Mouse (Mus musculus) 416B (cell line): ENCODE measurements at regions not wholly inside any gene's neighbourhood (a gene's known extent, or its start where the extent isn't known, plus 50 kb on each side); places are given as distances from the start of the nearest gene placed in this dataset.
"Not testable (repeated sequence)": the region's sequence is repeated elsewhere in the genome, so short reads cannot be mapped to it uniquely, and the experiment has no call there.

Source experiments
- DNase-seq: peaks from one replicate; pipeline ENCODE4 v3.0.0; 2011; ENCODE audit warnings: low read depth

DNA sequence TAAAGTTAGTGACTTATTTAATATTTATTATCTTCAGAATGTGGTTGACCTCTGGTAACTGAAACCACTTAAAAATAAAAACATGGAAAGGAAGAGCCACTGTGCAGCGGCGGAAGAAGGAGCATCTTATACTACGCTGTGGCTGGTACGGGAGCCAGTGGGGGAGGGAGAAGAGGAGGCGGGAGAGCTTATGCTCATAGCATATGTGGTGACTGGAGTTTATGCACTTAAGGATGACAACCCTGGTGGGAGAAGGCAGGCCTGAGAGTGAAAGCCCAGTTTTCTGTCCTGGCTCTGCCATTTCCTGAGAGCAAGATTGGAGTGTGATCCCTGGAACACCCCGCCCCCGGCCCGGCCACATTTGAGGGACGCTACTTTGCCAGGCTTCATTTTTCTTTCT, 145.5 kb downstream of the Tsen15 start:
- DNase-seq: no peak

DNA sequence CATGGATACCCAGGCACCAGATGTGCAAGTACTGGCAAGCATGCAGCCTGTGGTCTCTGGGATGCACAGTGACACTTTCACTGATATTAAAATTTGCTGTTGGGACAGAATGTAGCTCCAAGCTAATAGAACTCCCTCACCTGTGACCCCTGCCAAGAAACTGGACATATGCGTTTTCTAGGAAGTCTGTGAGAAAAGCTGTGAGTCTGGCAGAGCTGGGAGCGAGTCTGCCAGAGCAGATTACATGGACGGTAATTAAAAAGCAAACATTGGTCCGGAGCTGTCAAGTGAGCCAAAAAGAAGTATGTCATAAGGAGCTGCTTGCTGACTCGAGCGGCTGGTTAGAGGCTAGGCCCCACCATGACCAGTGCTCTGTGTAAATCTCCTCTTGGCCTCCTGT, 147.1 kb downstream of the Tsen15 start:
- DNase-seq: no peak

DNA sequence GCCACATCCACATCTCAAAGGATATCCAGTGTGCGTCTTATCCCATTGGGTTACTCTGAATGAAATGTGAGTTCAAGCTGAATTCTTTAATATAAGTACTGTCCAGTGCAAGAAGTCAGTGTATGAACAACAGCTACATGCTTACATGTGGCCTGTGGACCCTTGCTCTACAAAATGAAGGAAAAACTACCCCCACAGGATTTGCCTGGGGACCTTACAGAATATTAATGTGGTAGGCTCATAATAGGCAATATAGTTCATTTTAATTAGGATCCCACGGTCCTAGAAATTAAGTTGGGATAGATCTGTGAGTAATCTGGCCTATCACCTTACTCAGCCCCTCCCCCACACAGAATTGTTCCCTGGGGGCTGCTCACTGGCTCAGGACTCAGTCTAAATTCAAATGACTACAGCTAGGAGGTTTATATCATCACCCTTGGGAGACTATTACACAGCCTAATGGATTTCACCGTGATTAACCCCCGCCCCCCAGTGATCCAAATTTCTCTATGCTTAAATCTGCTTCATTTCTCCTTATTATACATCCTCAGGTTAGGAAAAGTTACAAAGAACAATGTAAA, 145.4 kb upstream of the 1700025G04Rik start:
- DNase-seq: no peak

DNA sequence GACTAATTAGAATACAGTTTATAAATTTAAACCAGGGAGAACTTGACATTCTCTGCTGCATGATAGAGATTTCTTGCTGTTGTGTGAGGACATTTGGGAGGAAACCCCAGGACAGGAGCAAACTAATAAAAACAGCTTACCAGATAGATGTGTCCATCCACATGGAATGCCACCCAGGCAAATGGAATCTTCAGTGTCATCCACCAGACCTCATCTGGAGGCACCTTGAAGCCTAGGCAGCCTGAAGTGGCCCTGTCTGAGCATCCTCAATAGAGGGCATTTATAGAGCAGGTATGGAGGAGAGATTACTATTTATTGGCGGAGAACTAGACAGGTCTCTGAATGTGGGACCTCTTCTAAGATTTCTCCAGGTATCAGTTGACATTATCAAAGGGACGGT, 144.8 kb upstream of the 1700025G04Rik start:
- DNase-seq: no peak

DNA sequence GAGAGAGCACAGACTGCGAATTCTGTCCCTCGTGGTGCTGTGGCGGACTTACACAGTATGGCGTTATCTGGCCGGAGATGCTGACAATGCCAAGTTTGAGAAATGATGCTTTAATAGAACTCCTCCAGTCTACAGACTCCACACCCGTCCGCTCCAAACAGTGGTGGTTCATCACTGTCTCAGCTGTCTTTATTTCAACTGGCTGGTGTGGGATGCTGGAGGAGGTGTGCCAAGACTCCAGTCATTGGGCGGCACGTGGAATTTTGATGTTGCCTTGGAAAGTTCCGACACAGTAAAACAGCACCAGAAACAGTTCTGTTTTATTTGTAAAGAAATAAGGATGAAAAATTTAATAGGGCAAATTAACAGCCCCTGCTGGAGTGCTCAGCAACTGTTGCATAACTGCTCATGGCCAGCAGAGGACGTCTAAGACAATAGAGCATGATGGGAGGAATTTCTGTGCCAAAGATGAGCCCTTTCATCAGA, 141.8 kb upstream of the 1700025G04Rik start:
- peak; percentile 16 for DNase-seq

DNA sequence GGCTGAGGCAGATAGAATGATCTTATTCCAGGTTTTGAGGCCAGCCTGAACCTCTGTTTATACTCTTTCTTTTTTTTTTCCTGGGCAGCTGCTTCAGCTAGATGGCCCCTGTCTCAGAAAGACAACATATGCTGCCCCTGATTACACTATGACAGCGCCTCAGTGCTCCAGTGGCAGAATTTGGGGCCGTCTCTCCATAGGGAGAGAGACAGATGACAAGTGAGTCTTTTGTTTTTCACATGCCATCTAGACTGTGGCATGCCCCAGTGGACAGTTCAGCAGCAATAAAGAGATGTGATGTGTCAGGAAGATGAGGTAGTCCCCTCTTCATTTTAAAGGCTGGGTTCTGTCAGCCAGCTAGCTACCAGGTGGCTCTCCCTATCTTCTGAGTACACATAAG, 139.8 kb upstream of the 1700025G04Rik start:
- no peak for DNase-seq

DNA sequence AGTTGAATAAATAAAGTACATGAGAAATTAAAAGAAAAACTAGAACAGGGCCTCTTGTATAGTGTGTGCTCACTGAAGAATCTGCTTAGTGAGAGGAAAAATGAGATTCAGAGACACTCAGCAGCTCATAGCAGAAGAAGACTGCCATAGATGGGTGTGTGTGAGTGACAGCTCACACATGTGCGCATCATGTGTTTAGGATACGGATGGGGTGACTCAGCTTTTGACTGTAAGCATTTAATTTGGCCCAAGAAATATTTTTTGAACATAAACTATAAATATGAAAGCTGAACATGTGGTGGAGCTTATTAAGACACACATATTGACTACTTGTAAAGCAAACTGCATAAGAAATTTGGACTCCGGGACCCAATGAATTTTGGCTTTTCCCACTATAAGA, 136.1 kb upstream of the 1700025G04Rik start:
- no peak for DNase-seq

DNA sequence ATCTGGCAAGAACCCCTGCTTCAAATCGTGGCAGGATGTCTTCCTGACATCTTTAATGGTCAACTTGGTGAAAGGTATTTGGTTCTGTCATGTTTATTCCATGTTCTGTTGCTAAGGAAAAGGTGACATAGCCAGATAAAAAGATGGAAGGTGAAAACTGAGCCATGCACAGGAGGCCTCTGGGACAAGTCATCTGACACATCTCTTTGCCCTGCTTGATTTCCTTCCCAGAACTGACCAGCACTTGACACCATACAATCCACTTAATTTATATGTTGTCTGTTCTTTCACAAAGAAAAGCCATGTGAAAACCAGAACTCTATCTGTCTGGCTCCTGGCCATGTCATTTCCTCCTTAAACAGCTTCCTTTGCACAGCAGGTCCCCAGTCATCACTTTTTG, 133.7 kb upstream of the 1700025G04Rik start:
- DNase-seq: no peak

DNA sequence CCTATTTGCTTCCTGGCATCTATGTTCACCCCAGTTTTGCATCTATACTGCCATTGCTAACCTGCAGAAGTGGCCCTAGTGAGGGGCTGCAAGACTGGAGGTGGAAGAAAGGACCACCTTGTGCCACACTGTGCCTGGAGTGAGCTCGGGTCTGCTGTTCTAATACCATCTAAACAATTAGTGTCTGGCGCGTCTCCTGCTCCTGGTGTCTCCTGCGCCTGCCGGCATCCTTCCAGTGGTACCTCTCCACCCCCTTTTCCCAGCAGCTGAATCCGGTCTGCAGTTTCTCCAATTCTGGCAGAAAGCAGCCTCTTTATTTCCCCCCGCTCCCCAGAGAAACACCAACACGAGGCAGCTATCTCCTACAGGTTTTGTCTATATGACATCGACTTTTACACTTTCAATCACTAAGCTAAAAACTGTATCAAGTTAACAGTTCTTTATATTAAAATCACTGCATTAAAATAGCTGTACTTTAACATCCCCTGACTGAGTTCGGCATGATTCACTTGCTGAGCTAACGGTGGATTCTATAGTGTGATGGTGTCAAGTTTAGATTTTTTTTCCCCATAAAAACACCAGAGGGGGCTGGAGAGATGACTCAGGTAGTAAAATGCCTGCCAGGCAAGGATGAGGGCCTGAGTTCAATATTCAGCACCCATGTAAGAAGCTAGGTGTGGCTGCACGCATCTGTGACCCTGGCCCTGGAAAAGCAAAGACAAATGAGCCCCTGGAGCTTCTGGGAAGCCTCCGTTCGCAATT, 131.1 kb upstream of the 1700025G04Rik start:
- DNase-seq: peak; percentile 15

DNA sequence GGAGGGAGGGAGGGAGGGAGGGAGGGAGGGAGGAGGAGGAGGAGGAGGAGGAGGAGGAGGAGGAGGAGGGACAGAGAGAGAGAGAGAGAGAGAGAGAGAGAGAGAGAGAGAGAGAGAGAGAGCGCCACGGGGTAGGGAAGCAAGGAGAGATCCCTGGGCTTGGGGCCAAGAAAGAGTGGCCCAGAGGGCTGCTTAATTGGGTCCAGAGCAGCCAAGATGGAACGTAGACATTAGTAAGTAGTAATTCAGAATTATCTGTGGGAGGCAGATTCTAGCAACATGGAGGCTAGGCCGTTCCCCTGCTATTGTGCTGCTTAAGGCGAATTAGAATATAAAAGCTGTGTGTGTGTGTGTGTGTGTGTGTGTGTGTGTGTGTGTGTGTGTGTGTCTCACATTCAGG, 129.8 kb upstream of the 1700025G04Rik start:
- not testable (repeated sequence) for DNase-seq

DNA sequence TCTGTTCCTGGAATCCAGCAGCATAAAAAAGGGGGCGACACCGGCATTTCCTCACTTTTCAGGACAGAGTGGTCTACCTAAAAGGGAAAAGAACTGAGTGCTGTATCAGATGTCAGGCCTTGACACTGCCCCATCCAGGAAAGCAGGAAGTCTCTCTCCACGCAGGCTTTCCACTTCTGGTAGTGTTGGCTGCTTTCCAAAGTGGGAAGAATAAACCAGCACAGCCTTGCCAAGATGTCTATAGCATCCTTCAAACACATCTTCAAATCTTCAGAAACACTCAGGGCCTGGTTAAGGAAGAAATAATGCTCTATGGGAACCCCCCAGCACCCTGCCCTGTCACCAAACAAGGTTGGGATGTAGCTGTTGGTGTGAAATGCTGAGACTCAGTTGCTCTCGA, 127.5 kb upstream of the 1700025G04Rik start:
- DNase-seq: no peak

DNA sequence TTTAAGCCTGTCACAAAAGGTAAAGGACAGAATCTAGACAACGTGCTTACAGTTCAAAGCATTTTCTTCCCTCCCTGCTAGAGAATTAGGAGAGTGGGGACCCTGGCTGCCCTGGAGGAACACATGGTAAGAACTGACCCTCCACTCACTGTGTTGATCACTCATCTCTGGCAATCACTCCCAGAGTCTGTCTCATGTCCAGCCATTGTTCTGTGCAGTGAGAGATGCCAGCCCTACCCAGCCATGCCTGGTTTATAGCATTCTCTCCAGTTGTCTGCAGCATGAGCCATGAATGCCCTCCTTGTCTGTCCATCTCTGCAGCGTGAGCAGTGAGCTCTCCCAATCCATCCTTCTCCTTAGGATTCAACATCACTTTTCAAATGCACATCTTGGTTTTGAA, 124.5 kb upstream of the 1700025G04Rik start:
- DNase-seq: no peak

DNA sequence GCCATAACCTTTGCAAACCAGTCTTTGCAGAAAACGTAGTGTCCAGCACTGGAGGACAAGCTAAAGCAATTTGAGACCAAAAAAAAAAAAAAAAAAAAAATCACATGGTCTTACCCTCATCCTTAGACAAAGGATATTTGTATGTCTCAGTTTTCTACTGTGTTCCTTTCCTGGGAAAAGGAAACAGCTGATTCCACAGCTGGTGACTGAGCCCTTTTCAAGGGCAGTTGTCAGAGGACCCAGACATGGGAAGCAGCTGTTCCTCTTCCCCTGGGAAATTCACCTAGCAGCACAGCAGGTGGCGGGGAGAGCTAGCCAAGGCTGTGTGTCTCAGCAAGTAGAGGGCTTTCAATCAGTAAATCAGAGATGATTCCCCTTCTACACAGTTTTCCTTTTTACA, 113.3 kb upstream of the 1700025G04Rik start:
- no peak for DNase-seq

DNA sequence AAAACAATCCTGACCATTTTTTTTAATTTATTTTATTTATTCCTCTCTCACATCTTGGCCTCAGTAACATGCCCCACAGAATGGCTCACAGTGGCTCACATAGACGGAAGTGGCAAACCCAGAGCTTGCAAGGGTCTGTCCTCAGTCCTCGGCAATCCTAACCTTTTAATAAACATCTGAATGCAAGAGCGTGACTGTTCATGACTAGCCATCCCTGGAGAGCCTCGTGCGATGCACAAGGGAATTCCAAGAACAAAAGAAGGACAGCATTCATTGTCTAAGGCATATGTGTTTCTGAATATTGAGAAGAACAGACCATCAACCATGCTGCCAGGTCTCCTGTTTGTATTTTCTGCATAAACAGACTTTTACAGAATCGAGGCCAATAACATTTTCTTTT, 98.8 kb upstream of the 1700025G04Rik start:
- no peak for DNase-seq

DNA sequence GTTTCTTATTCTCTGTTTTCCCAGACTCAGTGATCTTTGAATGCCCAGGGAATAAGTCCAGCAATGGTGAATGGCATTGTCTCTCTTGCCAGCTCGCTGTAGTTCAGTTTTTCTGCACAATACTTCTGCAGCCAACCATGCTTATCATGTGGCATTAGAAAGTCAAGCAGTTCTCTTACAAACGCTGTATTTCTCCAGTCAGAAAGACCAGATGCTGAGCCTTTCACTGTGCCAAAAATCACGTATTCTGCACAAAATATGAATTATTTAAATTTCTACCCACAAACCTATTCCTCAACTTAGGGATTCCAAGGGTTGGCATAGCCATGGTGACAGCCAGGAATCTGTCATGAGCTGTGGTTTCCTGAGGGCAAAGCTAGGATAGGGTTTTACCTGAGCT, 95.0 kb upstream of the 1700025G04Rik start:
- DNase-seq: no peak

DNA sequence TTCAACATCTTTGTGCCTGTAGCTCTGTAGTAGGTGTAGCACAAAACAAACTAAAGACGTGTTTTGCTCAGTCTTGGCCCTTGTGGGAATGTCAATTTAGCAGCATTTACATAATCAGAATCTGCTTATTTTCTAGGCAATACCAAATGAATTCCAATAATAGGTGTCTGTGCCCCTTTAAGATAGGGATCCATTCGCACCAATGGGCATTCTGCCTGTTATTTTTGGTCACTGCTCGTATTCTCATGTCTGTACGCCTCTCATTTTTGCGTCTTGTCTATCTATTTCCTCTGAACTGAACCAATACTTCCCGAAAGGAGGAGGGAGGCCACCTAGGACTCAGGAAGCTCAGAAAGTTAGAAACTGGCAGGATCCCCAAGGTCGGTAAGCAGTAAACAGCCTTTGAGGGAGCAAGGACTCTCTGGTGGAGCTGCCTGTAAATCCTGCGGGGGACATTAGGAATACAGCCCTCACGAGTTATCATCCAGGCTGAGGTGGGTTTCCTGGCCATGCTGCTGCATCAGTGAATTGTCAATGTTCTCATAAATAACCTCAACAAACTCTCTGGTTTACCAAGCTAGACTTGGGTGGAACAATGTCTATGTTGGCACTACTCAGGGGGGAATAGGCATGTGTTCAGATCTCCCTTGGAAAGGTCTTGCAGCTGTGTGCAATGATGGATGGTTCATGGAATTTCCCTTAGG, 86.5 kb upstream of the 1700025G04Rik start:
- DNase-seq: no peak

DNA sequence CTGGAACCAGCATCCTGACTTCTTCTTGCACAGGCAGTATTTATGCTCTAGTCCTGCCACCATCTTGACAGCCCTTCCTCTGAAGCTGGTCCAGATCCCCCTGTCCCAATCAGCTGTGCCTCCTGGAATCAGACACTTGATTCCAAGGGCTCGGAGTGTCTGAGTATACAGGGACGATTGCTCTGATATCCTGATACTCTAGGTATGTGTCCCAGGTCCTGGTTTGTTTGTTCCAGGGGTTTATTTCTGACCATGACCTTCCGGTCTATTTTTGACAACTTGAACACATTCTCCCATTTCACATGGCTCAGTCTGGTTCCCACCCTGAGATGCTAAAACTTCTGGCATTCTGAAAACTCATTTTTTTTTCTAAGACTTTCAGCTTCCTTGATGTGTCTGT, 85.8 kb upstream of the 1700025G04Rik start:
- no peak for DNase-seq

DNA sequence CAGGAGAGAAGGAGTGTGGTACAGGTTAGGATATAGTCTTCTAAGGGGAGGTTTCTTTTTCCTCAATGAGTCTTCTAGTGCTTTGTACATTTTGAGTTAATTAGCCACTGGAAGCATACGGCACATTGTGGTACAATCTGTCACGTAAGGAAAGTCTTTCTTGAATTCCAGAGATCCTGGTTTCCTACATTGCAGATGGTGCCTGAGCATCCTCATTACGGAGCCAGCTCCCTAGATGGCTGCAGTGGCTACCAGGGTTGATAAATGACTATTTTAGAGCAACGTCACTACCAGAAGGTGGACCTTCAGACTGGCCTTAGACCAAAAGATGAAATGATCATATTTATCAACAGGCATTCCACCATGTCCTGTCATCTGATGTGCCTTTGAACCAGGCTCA, 84.5 kb upstream of the 1700025G04Rik start:
- DNase-seq: no peak

DNA sequence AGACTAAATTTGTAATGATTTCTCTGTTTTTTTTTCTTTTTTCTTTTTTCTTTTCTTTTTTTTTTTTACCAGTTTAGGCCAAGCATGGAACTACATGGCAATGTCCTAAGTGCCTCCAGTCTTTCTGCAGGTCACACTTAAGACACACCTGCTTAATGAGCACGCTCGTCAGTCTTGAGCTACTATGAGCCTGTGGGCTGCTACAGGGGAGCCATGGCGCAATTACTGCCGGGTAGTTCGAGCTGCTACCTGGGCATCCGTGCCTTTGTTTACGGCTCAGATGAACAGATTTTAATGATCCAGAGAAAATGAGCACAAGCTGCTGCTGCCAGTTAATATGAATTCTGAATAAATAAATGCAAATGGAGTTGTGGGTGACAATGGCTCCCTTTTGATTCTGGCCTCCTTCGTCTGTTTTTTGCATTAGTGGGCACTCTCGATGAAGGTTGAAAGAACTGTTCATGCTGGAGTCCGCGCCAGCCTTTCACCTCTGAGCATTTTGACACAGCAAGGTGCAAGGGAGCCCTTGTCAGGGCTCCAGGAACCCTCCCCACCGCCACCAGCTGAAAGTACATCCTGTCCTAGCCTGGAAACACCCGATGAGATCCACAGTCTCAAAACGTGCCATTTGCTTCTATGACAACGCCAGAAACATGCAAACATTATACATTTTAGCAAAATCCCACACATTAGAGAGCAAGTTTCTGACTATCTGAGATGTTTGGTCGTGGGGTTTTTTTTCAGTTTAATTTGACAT, 81.3 kb upstream of the 1700025G04Rik start:
- DNase-seq: no peak

DNA sequence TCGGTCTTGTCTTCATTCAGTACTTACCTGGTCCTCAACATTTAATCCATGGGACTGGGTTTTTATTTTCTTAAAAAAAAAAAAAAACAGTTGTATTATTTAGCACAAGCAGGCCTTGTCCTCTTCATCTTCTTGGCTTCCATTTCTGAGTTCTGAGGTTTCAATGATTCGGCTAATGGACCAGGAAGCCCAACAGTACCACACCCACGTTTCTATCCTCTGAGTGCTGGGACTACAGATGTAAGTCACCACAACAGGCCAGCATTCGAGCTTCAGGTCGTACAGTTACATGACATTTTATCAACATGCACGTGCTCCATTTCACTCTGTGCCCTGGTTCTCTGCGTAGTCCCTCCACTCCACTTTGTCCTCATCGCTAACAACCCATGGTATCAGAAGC, 80.7 kb upstream of the 1700025G04Rik start:
- no peak for DNase-seq

DNA sequence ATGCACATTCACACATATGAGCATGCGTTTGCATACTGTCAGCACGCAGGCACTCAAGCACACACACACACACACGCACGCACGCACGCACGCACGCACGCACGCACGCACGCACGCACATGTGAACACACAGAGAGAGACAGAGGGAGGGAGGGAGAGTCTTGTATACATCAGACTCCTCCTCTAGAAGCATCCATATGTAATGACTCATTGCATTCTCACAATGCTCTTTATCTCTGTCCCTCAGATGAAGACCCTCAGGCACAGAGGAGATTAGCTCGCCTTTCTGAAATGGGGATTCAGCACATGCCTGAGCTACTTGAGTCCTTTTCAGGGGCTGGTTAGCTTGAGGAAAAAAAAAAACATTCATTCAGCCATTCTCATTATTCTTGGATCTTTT, 79.6 kb upstream of the 1700025G04Rik start:
- DNase-seq: no peak

DNA sequence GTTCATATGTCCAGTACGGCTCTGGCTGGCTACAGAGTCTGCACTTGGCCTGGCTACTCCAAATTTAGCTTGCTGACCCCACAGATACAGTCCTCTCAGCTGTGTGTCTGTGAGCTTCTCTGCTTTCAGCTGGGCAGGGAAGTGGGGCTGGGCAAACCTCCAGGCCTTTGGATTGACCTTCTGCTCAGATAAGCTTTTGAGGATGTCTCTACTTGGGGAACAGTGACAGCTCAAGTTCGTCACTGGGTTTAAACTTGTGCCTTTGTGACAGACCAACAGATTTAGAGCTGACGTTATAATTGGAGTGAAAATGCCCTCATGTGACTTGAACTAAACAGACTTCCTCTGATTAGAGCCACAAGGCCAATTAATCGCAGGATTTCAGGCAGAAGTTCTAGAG, 78.4 kb upstream of the 1700025G04Rik start:
- no peak for DNase-seq

DNA sequence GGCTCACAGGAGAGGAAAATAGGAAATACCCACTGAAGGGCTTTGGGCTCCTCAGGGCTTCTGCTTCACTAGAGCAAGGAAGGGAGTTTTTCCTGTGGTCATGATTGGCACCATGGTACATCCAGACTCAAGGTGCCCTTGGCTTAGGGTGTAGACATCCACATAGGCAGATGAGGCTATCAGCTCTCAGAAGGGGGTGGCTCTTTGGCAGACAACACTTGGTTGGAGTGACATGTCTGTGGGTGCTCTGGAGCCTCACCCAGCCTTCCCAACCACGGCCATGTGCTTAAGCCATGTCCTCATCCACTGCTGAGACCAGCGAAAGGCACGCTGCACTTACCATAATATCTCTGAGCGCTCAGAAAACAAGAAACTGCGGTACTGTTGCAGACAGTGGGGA, 77.8 kb upstream of the 1700025G04Rik start:
- no peak for DNase-seq
